ENCODE assay signal across 10 mouse cellular contexts in the genomic region with DNA sequence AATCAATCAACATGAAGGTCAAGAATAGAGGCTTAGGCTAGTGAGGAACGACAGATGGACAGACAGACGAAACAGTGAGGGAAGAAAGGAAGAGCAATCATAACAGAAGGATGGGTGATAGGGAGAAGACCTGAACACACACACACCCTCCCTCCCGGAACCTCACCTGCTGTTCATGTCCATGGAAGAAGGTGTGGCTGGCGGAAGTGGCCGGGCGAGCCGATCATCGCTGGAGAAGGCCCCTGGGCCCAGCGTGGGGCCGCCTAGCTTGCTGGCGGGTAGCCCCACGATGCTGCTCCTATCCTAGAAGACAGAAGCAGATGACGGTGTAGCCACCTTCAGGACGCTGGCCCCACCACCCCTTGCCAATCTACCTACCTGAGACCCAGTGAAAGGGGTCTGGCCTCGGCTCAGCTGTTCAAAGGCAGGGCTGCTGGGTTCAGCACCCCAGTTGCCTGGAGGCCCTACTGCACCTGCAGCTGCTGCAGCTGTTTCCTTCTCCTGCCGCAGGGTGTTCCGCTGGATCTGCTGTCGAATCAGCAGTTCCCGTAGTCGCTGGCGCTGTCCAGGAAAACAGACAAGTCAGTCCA. TPM values are rescaled to one million over a fixed set of nuclear protein-coding genes. Genes with fewer than 3 reads are reported as not detected.
"Had no signal": no experiment of that assay in that cellular context is flagged by ENCODE, and none has a peak within 500 bp of the region (broad histone marks: within the 10 kb centered on the region; RNA-seq: fewer than 3 reads in every experiment).

No protein-coding gene starts in this region.

- DNase-seq: kidney, adult 18-20 months; layer of hippocampus, adult 9-11 months; lung, postnatal 36 days had no signal

- H3K4me3 ChIP-seq: limb, embryonic 12.5 days; midbrain, embryonic 13.5 days; stomach, embryonic 15.5 days had no signal

- H3K27me3 ChIP-seq: limb, embryonic 12.5 days; midbrain, embryonic 13.5 days; stomach, embryonic 15.5 days had no signal

- H3K9me3 ChIP-seq: limb, embryonic 12.5 days; midbrain, embryonic 13.5 days; stomach, embryonic 15.5 days had no signal

- H3K4me1 ChIP-seq: limb, embryonic 12.5 days; midbrain, embryonic 13.5 days; stomach, embryonic 15.5 days had no signal

- H3K27ac ChIP-seq: limb, embryonic 12.5 days; liver, embryonic 14.5 days; midbrain, embryonic 13.5 days; stomach, embryonic 15.5 days had no signal

RNA-seq across cellular contexts. Expression of a gene that starts 42.0 kb away (rescaled TPM):
- total RNA-seq: liver, adult 2 months had no signal
- polyA plus RNA-seq: limb, embryonic 12.5 days; liver, adult 2 months; lung, embryonic 16.5 days; stomach, embryonic 15.5 days had no signal

RNA-seq across cellular contexts. Expression of a gene that starts 47.0 kb away (rescaled TPM):
- total RNA-seq: megakaryocyte progenitor cell, adult 5-6 weeks had no signal
